Mouse (Mus musculus) cerebellum, adult 2 months (tissue): ENCODE results near the gene Kdsr. TPM values are rescaled to one million over a fixed set of nuclear protein-coding genes. Genes with fewer than 3 reads are reported as not detected.
"Not testable (repeated sequence)": the region's sequence is repeated elsewhere in the genome, so short reads cannot be mapped to it uniquely, and the experiment has no call there.

Source experiments
- DNase-seq, 2 experiments: peaks; one replicate each; pipeline ENCODE4 v3.0.0; 2021
- H3K27ac ChIP-seq: fragments of 200-500 bp; 2 replicates; pipeline ENCODE4 v1.5.1; 2012; ENCODE audit warnings: low read length, control low read depth, inconsistent platforms; ENCODE audit not compliant: insufficient read depth
- H3K27me3 ChIP-seq: fragments of 200-500 bp; 2 replicates; pipeline ENCODE4 v1.6.1; 2012; ENCODE audit warnings: inconsistent platforms, mild to moderate bottlenecking, low read length, moderate library complexity; ENCODE audit not compliant: control insufficient read depth, insufficient read depth
- H3K4me1 ChIP-seq: fragments of 200-500 bp; 2 replicates; pipeline ENCODE4 v1.6.1; 2011; ENCODE audit warnings: low read length; ENCODE audit not compliant: control insufficient read depth, insufficient read depth
- H3K4me3 ChIP-seq: fragments of 200-500 bp; replicated peaks from 2 replicates; pipeline ENCODE3; 2011; ENCODE audit warnings: mild to moderate bottlenecking, low read depth, low read length, control low read depth; ENCODE audit not compliant: insufficient read depth
- CTCF ChIP-seq: fragments of 200-500 bp; IDR thresholded peaks from 2 replicates; pipeline ENCODE4 v1.5.1; 2011; ENCODE audit warnings: low read depth, mild to moderate bottlenecking, control low read depth, low read length, moderate library complexity, borderline replicate concordance; ENCODE audit not compliant: insufficient read depth
- POLR2A ChIP-seq: fragments of 200-500 bp; IDR thresholded peaks from 2 replicates; pipeline ENCODE4 v1.6.1; 2011; ENCODE audit warnings: low read length, control low read depth, borderline replicate concordance; ENCODE audit not compliant: insufficient read depth
- WGBS: fragments of 180-500 bp; shearing (Covaris S2); methylation state at CpG from one replicate; pipeline ENCODE4 v1.1.7; 2018; 5-methylcytosine and 5-hydroxymethylcytosine counted together
- polyA plus RNA-seq: library from polyadenylated mRNA; depleted of rRNA; stranded (reverse); fragments of >200 nt; gene quantifications from 2 replicates; pipeline ENCODE4 v1.2.3, GENCODE M21; 2012

Kdsr gene
- polyA plus RNA-seq, 1 experiment: 18.7 TPM

- 34% methylated on average over 5 of the region's 5 CpGs for WGBS
- H3K27ac ChIP-seq: no peak overlapping the region
- TF ChIP-seq CTCF (no peak), POLR2A (no peak)
- H3K4me3 ChIP-seq: no peak overlapping the region
- no peaks in the 10 kb centered on the region for H3K4me1 ChIP-seq
- no peaks in the 10 kb centered on the region for H3K27me3 ChIP-seq
- no peak for DNase-seq
These were observed 37.5 kb downstream of the Kdsr start for GRCm38 (mm10) chr1:106722061-106722460.

GRCm38 (mm10) chr1:106717736-106718135 lies 41.8 kb downstream of the Kdsr start:
- not testable (repeated sequence) for H3K4me1 ChIP-seq, H3K4me3 ChIP-seq, H3K27ac ChIP-seq, DNase-seq, H3K27me3 ChIP-seq
- WGBS: 70% methylated on average over 7 of the region's 7 CpGs

- peaks cover 2% of the 10 kb centered on the region; the same call in 1 of the 2 replicates for H3K4me1 ChIP-seq
- no peaks in the 10 kb centered on the region for H3K27me3 ChIP-seq
- TF ChIP-seq CTCF (peak; percentile 71), POLR2A (no peak)
- WGBS: 23% methylated on average over 7 of the region's 7 CpGs
- no peak overlapping the region for H3K4me3 ChIP-seq
- H3K27ac ChIP-seq: no peak overlapping the region
- peak; percentile 53 to 67 for DNase-seq
These were observed 42.4 kb downstream of the Kdsr start for GRCm38 (mm10) chr1:106717071-106717601.

GRCm38 (mm10) chr1:106716141-106716540 lies 43.4 kb downstream of the Kdsr start:
- 90% methylated on average over 3 of the region's 3 CpGs for WGBS
- Histone ChIP-seq H3K4me3 (no peak overlapping the region), H3K4me1 (peaks cover 5% of the 10 kb centered on the region; the same call in 1 of the 2 replicates), H3K27me3 (no peaks in the 10 kb centered on the region), H3K27ac (no peak overlapping the region)
- DNase-seq: no peak
- TF ChIP-seq POLR2A (no peak), CTCF (no peak)

GRCm38 (mm10) chr1:106715111-106716083 lies 44.1 kb downstream of the Kdsr start:
- TF ChIP-seq POLR2A (no peak), CTCF (no peak)
- no peak for DNase-seq
- WGBS: 91% methylated on average over 13 of the region's 13 CpGs
- peaks cover 5% of the 10 kb centered on the region; the same call in 1 of the 2 replicates for H3K4me1 ChIP-seq
- no peak overlapping the region for H3K4me3 ChIP-seq
- no peak overlapping the region for H3K27ac ChIP-seq
- H3K27me3 ChIP-seq: no peaks in the 10 kb centered on the region

GRCm38 (mm10) chr1:106714530-106714981 lies 45.0 kb downstream of the Kdsr start:
- 5% methylated on average over 21 of the region's 21 CpGs for WGBS
- TF ChIP-seq CTCF (no peak), POLR2A (no peak)
- H3K4me3 ChIP-seq: peak overlapping the region; percentile 48
- H3K4me1 ChIP-seq: peaks cover 5% of the 10 kb centered on the region; the same call in 1 of the 2 replicates
- no peak for DNase-seq
- peak overlapping the region; percentile 67; the same call in 1 of the 2 replicates for H3K27ac ChIP-seq
- no peaks in the 10 kb centered on the region for H3K27me3 ChIP-seq

GRCm38 (mm10) chr1:106713621-106714529 lies 45.7 kb downstream of the Kdsr start, which contains the start of gene Bcl2:
TSS of gene Bcl2 (minus strand) at chr1:106714274.
- 1% methylated on average over 91 of the region's 95 CpGs for WGBS
- Histone ChIP-seq H3K4me1 (peaks cover 5% of the 10 kb centered on the region; the same call in 1 of the 2 replicates), H3K27me3 (no peaks in the 10 kb centered on the region), H3K27ac (peak within 1 kb of the TSS; percentile 67), H3K4me3 (peak within 1 kb of the TSS; percentile 96)
- TF ChIP-seq POLR2A (no peak), CTCF (no peak)
- DNase-seq: peak; percentile 82 to 84
